Mouse (Mus musculus): ENCODE data around the gene Sppl2b.

DNA sequence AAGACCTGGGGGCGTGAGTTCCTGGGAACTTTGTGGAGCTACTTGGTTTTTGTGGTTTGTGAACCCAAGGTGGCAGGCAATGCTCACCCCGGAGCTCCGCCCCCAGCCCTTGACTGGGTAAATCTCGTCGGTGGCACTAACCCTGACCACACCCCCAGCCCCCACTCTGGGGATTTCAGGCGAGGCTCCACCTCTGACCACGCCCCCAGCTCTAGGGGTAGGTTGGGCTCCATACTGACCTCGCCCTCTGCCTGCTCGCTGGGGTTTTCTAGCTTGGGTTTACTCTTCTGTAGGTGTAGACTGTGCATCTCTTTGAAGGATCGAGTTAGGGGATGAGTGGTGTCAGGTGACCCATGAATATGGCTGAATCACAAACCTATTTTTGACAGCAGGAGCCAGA is 6.5 kb upstream of the Sppl2b start:
- no peak for TF ChIP-seq CTCF (IDR thresholded peaks at IDR 0.05; ENCODE audit: low read depth)
- no peak for TF ChIP-seq EP300 (IDR thresholded peaks at IDR 0.05; ENCODE audit: low read depth)

All from heart, postnatal 0 days (tissue).